Mouse (Mus musculus) CH12.LX (cell line): ENCODE measurements at regions not wholly inside any gene's neighbourhood (a gene's known extent, or its start where the extent isn't known, plus 50 kb on each side); places are given as distances from the start of the nearest gene placed in this dataset.

Experiments used
- DNase-seq: peaks from one replicate; pipeline ENCODE4 v3.0.0-alpha.2; 2013; ENCODE audit errors: extremely low read depth
- H3K27ac ChIP-seq: 2 replicates; pipeline ENCODE4 v1.5.1; 2012; ENCODE audit warnings: low read depth, mild to moderate bottlenecking, control low read depth, moderate library complexity; ENCODE audit not compliant: insufficient read depth
- H3K27me3 ChIP-seq: replicated peaks from 2 replicates; pipeline ENCODE3; 2012; ENCODE audit warnings: inconsistent platforms
- H3K36me3 ChIP-seq, 2 experiments: replicated peaks in 1 of 2; 2 replicates each; pipeline versions ENCODE3 to v1.6.1; 2012; ENCODE audit warnings: inconsistent platforms in 1 of 2, low read length in 1 of 2, mild to moderate bottlenecking in 1 of 2, mixed read lengths in 1 of 2, moderate library complexity in 1 of 2; ENCODE audit not compliant: control insufficient read depth in 1 of 2, insufficient read depth in 1 of 2
- H3K4me1 ChIP-seq, 2 experiments: 2 replicates each; pipeline ENCODE4 v1.6.1; 2012; ENCODE audit warnings: inconsistent platforms in 1 of 2, moderate library complexity in 1 of 2; ENCODE audit not compliant: insufficient read depth in 2 of 2, control insufficient read depth in 1 of 2
- H3K4me2 ChIP-seq: 2 replicates; pipeline ENCODE4 v1.6.1; 2012; ENCODE audit warnings: low read depth, mild to moderate bottlenecking, control low read depth; ENCODE audit not compliant: poor library complexity, insufficient read depth, severe bottlenecking
- H3K4me3 ChIP-seq, 3 experiments: fragments of 150-350 bp in 1 of 3; sonication (generic) in 1 of 3; replicated peaks in 1 of 3; 2 replicates each; pipeline versions ENCODE3 to v1.5.1; 2011 to 2012; ENCODE audit warnings: low read depth in 2 of 3, low read length in 2 of 3, mild to moderate bottlenecking in 2 of 3, moderate library complexity in 2 of 3, control low read depth in 1 of 3, improper control_type of control experiment in 1 of 3, inconsistent platforms in 1 of 3, mixed read lengths in 1 of 3; ENCODE audit not compliant: poor library complexity in 1 of 3
- H3K79me2 ChIP-seq: replicated peaks from 2 replicates; pipeline ENCODE4 v1.6.1; 2012; ENCODE audit warnings: mild to moderate bottlenecking, moderate library complexity; ENCODE audit not compliant: control insufficient read depth, poor library complexity, insufficient read depth, severe bottlenecking; ENCODE audit errors: extremely low read depth
- H3K9ac ChIP-seq: 2 replicates; pipeline ENCODE4 v1.6.1; 2012; ENCODE audit warnings: low read depth, mild to moderate bottlenecking, control low read depth, moderate library complexity; ENCODE audit not compliant: insufficient read depth
- H3K9me3 ChIP-seq: replicated peaks from 2 replicates; pipeline ENCODE3; 2012; ENCODE audit warnings: low read length, inconsistent platforms, mixed read lengths
- BHLHE40 ChIP-seq: IDR thresholded peaks from 2 replicates; pipeline ENCODE4 v1.6.1; 2011; ENCODE audit warnings: mild to moderate bottlenecking, low read depth, low read length, improper control_type of control experiment
- CTCF ChIP-seq, 2 experiments: IDR thresholded peaks in 1 of 2; conservative IDR thresholded peaks in 1 of 2; 2 replicates each; pipeline ENCODE4 v1.5.1; 2011 to 2012; ENCODE audit warnings: low read depth in 2 of 2, low read length in 2 of 2, improper control_type of control experiment in 1 of 2, inconsistent platforms in 1 of 2, mild to moderate bottlenecking in 1 of 2, moderate library complexity in 1 of 2
- ELF1 ChIP-seq: IDR thresholded peaks from 2 replicates; pipeline ENCODE4 v1.6.1; 2014; ENCODE audit warnings: low read depth, mild to moderate bottlenecking, inconsistent platforms, low read length, improper control_type of control experiment
- EP300 ChIP-seq: IDR thresholded peaks from 2 replicates; pipeline ENCODE4 v1.6.1; 2011; ENCODE audit warnings: low read length, improper control_type of control experiment
- GABPA ChIP-seq: IDR thresholded peaks from 2 replicates; pipeline ENCODE4 v1.6.1; 2012; ENCODE audit warnings: low read depth, low read length, improper control_type of control experiment, inconsistent platforms; ENCODE audit not compliant: insufficient replicate concordance
- HCFC1 ChIP-seq: IDR thresholded peaks from 2 replicates; pipeline ENCODE4 v1.6.1; 2012; ENCODE audit warnings: low read depth, mild to moderate bottlenecking, inconsistent platforms, low read length, improper control_type of control experiment
- IRF4 ChIP-seq: IDR thresholded peaks from 2 replicates; pipeline ENCODE4 v1.6.1; 2014; ENCODE audit warnings: low read depth, mild to moderate bottlenecking, inconsistent platforms, low read length, improper control_type of control experiment
- JUN ChIP-seq: IDR thresholded peaks from 2 replicates; pipeline ENCODE4 v1.6.1; 2011; ENCODE audit warnings: low read depth, mild to moderate bottlenecking, low read length, improper control_type of control experiment, moderate library complexity; ENCODE audit not compliant: insufficient read depth
- JUND ChIP-seq: conservative IDR thresholded peaks from 2 replicates; pipeline ENCODE4 v1.6.1; 2011; ENCODE audit warnings: low read depth, low read length, improper control_type of control experiment
- KAT2A ChIP-seq: IDR thresholded peaks from 2 replicates; pipeline ENCODE4 v1.6.1; 2012; ENCODE audit warnings: low read length, improper control_type of control experiment, inconsistent platforms; ENCODE audit not compliant: insufficient replicate concordance
- MEF2A ChIP-seq: IDR thresholded peaks from 2 replicates; pipeline ENCODE4 v1.6.1; 2014; ENCODE audit warnings: low read depth, mild to moderate bottlenecking, inconsistent platforms, low read length, improper control_type of control experiment, borderline replicate concordance
- MXI1 ChIP-seq: IDR thresholded peaks from 2 replicates; pipeline ENCODE4 v1.6.1; 2011; ENCODE audit warnings: mild to moderate bottlenecking, low read depth, low read length, improper control_type of control experiment
- MYC ChIP-seq: IDR thresholded peaks from 2 replicates; pipeline ENCODE4 v1.6.1; 2011; ENCODE audit warnings: low read depth, mild to moderate bottlenecking, improper control_type of control experiment, low read length
- NELFE ChIP-seq: IDR thresholded peaks from 2 replicates; pipeline ENCODE4 v1.6.1; 2011; ENCODE audit warnings: low read depth, low read length, improper control_type of control experiment
- PAX5 ChIP-seq: IDR thresholded peaks from 2 replicates; pipeline ENCODE4 v1.6.1; 2012; ENCODE audit warnings: low read length, inconsistent platforms, mixed read lengths
- POLR2AphosphoS2 ChIP-seq: IDR thresholded peaks from 2 replicates; pipeline ENCODE4 v1.6.1; 2011; ENCODE audit warnings: low read depth, low read length, improper control_type of control experiment
- RAD21 ChIP-seq: IDR thresholded peaks from 2 replicates; pipeline ENCODE4 v1.6.1; 2011; ENCODE audit warnings: low read depth, mild to moderate bottlenecking, low read length, improper control_type of control experiment, moderate library complexity
- RCOR1 ChIP-seq: conservative IDR thresholded peaks from 2 replicates; pipeline ENCODE4 v1.6.1; 2012; ENCODE audit warnings: low read depth, mild to moderate bottlenecking, inconsistent platforms, low read length, improper control_type of control experiment
- SIN3A ChIP-seq: IDR thresholded peaks from 2 replicates; pipeline ENCODE4 v1.6.1; 2012; ENCODE audit warnings: low read length, improper control_type of control experiment, inconsistent platforms
- TBP ChIP-seq: conservative IDR thresholded peaks from 2 replicates; pipeline ENCODE4 v1.6.1; 2011; ENCODE audit warnings: low read depth, low read length, improper control_type of control experiment
- TCF12 ChIP-seq: IDR thresholded peaks from 2 replicates; pipeline ENCODE4 v1.6.1; 2014; ENCODE audit warnings: low read depth, mild to moderate bottlenecking, inconsistent platforms, low read length, improper control_type of control experiment
- UBTF ChIP-seq: IDR thresholded peaks from 2 replicates; pipeline ENCODE4 v1.6.1; 2012; ENCODE audit warnings: low read depth, mild to moderate bottlenecking, inconsistent platforms, low read length, improper control_type of control experiment, moderate library complexity
- USF1 ChIP-seq: IDR thresholded peaks from 2 replicates; pipeline ENCODE4 v1.6.1; 2014; ENCODE audit warnings: low read depth, mild to moderate bottlenecking, inconsistent platforms, low read length, improper control_type of control experiment
- USF2 ChIP-seq: conservative IDR thresholded peaks from 2 replicates; pipeline ENCODE4 v1.6.1; 2011; ENCODE audit warnings: low read depth, low read length, improper control_type of control experiment
- ZMIZ1 ChIP-seq: IDR thresholded peaks from 2 replicates; pipeline ENCODE4 v1.6.1; 2012; ENCODE audit warnings: low read depth, mild to moderate bottlenecking, inconsistent platforms, low read length, improper control_type of control experiment
- dilution Hi-C: fragments of 300-500 bp; cut with MboI; formaldehyde crosslinking; loops from 2 replicates; pipeline ENCODE4 v1.14.3; 2020; ENCODE audit warnings: low sequenced_read_pairs; ENCODE audit not compliant: extremely low pct_unique_long_range_greater_than_20kb, extremely low pct_ligation_motif_present
- in situ Hi-C: fragments of 300-500 bp; cut with MboI; formaldehyde crosslinking; loops from 3 replicates; pipeline ENCODE4 v1.14.3; 2019; ENCODE audit warnings: low sequenced_read_pairs, low pct_ligation_motif_present, low pct_unique_long_range_greater_than_20kb, mixed read lengths

- TF ChIP-seq SIN3A (no peak), MEF2A (peak; percentile 45; the same call in 1 of the 2 replicates), BHLHE40 (no peak), CTCF (conservative IDR thresholded peaks at IDR 0.05 in 1 of 2, IDR thresholded peaks at IDR 0.05 in 1 of 2; ENCODE audit: low read depth in 2 of 2, low read length in 2 of 2) (no peak), EP300 (no peak), UBTF (no peak), TCF12 (no peak), USF1 (no peak), KAT2A (no peak), IRF4 (0 out of 2 replicates have a peak, but pooled peaks have one; percentile 32), POLR2AphosphoS2 (no peak), GABPA (no peak)
- Histone ChIP-seq H3K27me3 (peaks cover 83% of the 10 kb centered on the region), H3K36me3 (no peaks in the 10 kb centered on the region), H3K4me1 (peaks cover 0 to 11% of the 10 kb centered on the region in 2 experiments; a peak in 2 of 4 replicates), H3K4me3 (no peak overlapping the region), H3K79me2 (no peaks in the 10 kb centered on the region), H3K9me3 (no peaks in the 10 kb centered on the region), H3K27ac (no peak overlapping the region), H3K4me2 (peak overlapping the region; percentile 90), H3K9ac (no peak overlapping the region)
- peak; percentile 6 for DNase-seq
- in situ Hi-C loops (no loop called here), dilution Hi-C loops (no loop called here)
Observed at GRCm38 (mm10) chr7:136496335-136497242, 397.8 kb upstream of the Mgmt start.

GRCm38 (mm10) chr7:136500059-136500458, 394.4 kb upstream of the Mgmt start:
- no peak for TF ChIP-seq JUN
- no peak for TF ChIP-seq CTCF (conservative IDR thresholded peaks at IDR 0.05 in 1 of 2, IDR thresholded peaks at IDR 0.05 in 1 of 2; ENCODE audit: low read depth in 2 of 2, low read length in 2 of 2)
- no peak for TF ChIP-seq ZMIZ1
- no peak for TF ChIP-seq MYC
- no peak for TF ChIP-seq UBTF
- no peak for TF ChIP-seq ELF1
- TF ChIP-seq IRF4: no peak
- no peak for TF ChIP-seq PAX5
- no peak for TF ChIP-seq RCOR1
- TF ChIP-seq TBP: no peak
- no peak for TF ChIP-seq USF1
- TF ChIP-seq MXI1: no peak
- no peak for TF ChIP-seq EP300
- TF ChIP-seq JUND: no peak
- TF ChIP-seq USF2: no peak
- TF ChIP-seq HCFC1: no peak
- TF ChIP-seq RAD21: no peak
- TF ChIP-seq NELFE: no peak
- TF ChIP-seq, all 38 proteins: peak for 0

More at GRCm38 (mm10) chr7:136500059-136500458, 394.4 kb upstream of the Mgmt start:
- Histone ChIP-seq H3K9ac (no peak overlapping the region), H3K4me1 (peaks cover 0 to 11% of the 10 kb centered on the region in 2 experiments; a peak in 2 of 4 replicates), H3K36me3 (no peaks in the 10 kb centered on the region), H3K27ac (no peak overlapping the region), H3K9me3 (no peaks in the 10 kb centered on the region), H3K79me2 (no peaks in the 10 kb centered on the region), H3K4me2 (no peak overlapping the region), H3K4me3 (no peak overlapping the region), H3K27me3 (peaks cover 93% of the 10 kb centered on the region)
- no peak for DNase-seq
- dilution Hi-C loops (no loop called here), in situ Hi-C loops (no loop called here)
